Mouse (Mus musculus): Measurements from ENCODE around the gene Gm44965.

- TF ChIP-seq CTCF (IDR thresholded peaks at IDR 0.05; ENCODE audit: borderline replicate concordance, insufficient read depth, low read length): no peak
- TF ChIP-seq POLR2A (IDR thresholded peaks at IDR 0.05; ENCODE audit: low read depth, low read length): no peak
Measured at GRCm38 (mm10) chr6:48572014-48572413, 21.7 kb upstream of the Gm44965 start.

Measured in embryonic fibroblast, embryonic 13.5 days (primary cell).